In the genomic region with DNA sequence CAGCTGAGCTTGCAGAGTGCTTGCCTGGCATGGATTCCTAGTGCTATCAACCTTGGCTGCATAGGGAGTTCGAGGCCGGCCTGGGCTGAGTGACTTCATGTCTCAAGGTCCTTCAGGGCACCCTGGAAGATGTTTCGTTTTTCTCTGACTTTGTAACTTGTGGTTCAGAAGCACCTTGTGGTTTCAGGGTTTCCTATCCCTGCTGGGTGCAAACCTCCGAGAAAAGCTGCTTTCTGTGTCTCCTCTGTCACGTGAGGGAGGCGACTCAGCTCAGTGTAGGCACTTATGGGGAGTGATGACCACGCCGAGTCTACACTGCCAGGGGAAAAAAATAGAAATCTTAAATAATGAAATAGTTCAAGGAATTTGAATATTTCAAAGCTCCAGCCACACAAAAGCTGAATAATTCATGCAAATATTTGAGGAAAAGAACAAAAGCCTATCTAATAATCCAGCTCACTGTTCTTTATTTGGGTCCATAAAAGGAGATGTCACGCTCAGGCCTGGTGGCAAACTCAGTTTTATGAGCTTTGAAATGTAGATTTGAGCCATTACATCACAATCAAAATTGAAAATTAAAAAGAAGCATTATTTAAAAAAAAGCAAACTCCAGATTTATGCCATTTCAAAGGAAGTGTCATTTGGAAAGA, we compare ENCODE assay signal across 12 mouse cellular contexts. TPM values are rescaled to one million over a fixed set of nuclear protein-coding genes. Genes with fewer than 3 reads are reported as not detected.
DNase-seq lines count a peak whose midpoint lies in the region; ATAC-seq and TF ChIP-seq lines count a peak whose summit lies in the region.
"Had no signal": no experiment of that assay in that cellular context is flagged by ENCODE, and none has a peak within 500 bp of the region (broad histone marks: within the 10 kb centered on the region; RNA-seq: fewer than 3 reads in every experiment).

No protein-coding gene starts in this region.

- no peak overlapping the region for H3K4me3 ChIP-seq in forebrain, embryonic 16.5 days (replicated peaks; ENCODE audit: low read length)
- H3K4me3 ChIP-seq in forebrain, embryonic 10.5 days: no peak overlapping the region
- H3K4me3 ChIP-seq in midbrain, embryonic 14.5 days (replicated peaks; ENCODE audit: low read depth, low read length): no peak overlapping the region
- no peak overlapping the region for H3K4me3 ChIP-seq in midbrain, postnatal 0 days (ENCODE audit: low read depth, low read length)
- H3K4me3 ChIP-seq in neural tube, embryonic 15.5 days (replicated peaks): no peak overlapping the region
- H3K4me3 ChIP-seq: hindbrain, embryonic 13.5 days had no signal

- H3K27ac ChIP-seq in forebrain, embryonic 16.5 days (ENCODE audit: low read length): peak overlapping the region; percentile 78
- H3K27ac ChIP-seq in forebrain, embryonic 10.5 days: no peak overlapping the region
- 0 out of 2 replicates have a peak overlapping the region, but pooled peaks have one; percentile 8 for H3K27ac ChIP-seq in midbrain, embryonic 14.5 days (replicated peaks; ENCODE audit: low read depth, low read length)
- H3K27ac ChIP-seq in midbrain, postnatal 0 days (ENCODE audit: low read depth, low read length): no peak overlapping the region
- H3K27ac ChIP-seq in neural tube, embryonic 15.5 days (replicated peaks): no peak overlapping the region
- H3K27ac ChIP-seq: hindbrain, embryonic 13.5 days; macrophage had no signal

- ATAC-seq in forebrain, embryonic 16.5 days: peak; percentile 32
- ATAC-seq in midbrain, embryonic 14.5 days (ENCODE audit: low FRiP score, low TSS enrichment): no peak
- ATAC-seq in midbrain, postnatal 0 days (ENCODE audit: low FRiP score): no peak
- ATAC-seq in megakaryocyte progenitor cell, adult 5-6 weeks (replicated peaks; ENCODE audit: poor library complexity): peak; percentile 60
- no peak for ATAC-seq in neural tube, embryonic 15.5 days (ENCODE audit: low FRiP score)

- TF ChIP-seq CTCF in midbrain, postnatal 0 days (IDR thresholded peaks at IDR 0.05): no peak

- no peak overlapping the region for H3K9ac ChIP-seq in forebrain, embryonic 16.5 days (replicated peaks; ENCODE audit: low read depth, low read length)
- no peak overlapping the region for H3K9ac ChIP-seq in midbrain, embryonic 14.5 days (replicated peaks; ENCODE audit: low read length)
- no peak overlapping the region for H3K9ac ChIP-seq in midbrain, postnatal 0 days (replicated peaks; ENCODE audit: low read length, poor library complexity, severe bottlenecking)
- no peak overlapping the region for H3K9ac ChIP-seq in neural tube, embryonic 15.5 days (replicated peaks)
- H3K9ac ChIP-seq: hindbrain, embryonic 13.5 days had no signal

- H3K27me3 ChIP-seq in forebrain, embryonic 16.5 days (replicated peaks; ENCODE audit: control insufficient read depth, insufficient read depth, low read length): no peaks in the 10 kb centered on the region
- no peaks in the 10 kb centered on the region for H3K27me3 ChIP-seq in forebrain, embryonic 10.5 days (ENCODE audit: poor library complexity, severe bottlenecking)
- no peaks in the 10 kb centered on the region for H3K27me3 ChIP-seq in midbrain, embryonic 14.5 days (ENCODE audit: control insufficient read depth, insufficient read depth, low read length)
- H3K27me3 ChIP-seq in midbrain, postnatal 0 days (ENCODE audit: insufficient read depth, low read length): no peaks in the 10 kb centered on the region
- H3K27me3 ChIP-seq in neural tube, embryonic 15.5 days (replicated peaks): no peaks in the 10 kb centered on the region
- H3K27me3 ChIP-seq: hindbrain, embryonic 13.5 days had no signal

- WGBS in forebrain, embryonic 16.5 days: 69% methylated on average over 9 of the region's 9 CpGs
- WGBS in forebrain, embryonic 10.5 days: 87% methylated on average over 9 of the region's 9 CpGs
- WGBS in midbrain, embryonic 14.5 days: 46% methylated on average over 9 of the region's 9 CpGs
- 45% methylated on average over 9 of the region's 9 CpGs for WGBS in midbrain, postnatal 0 days
- 77% methylated on average over 9 of the region's 9 CpGs for whole genome bisulfite sequencing in neural tube, embryonic 15.5 days

- H3K4me1 ChIP-seq in forebrain, embryonic 16.5 days (replicated peaks; ENCODE audit: control insufficient read depth, insufficient read depth, low read length): peaks cover 15% of the 10 kb centered on the region
- H3K4me1 ChIP-seq in forebrain, embryonic 10.5 days: no peaks in the 10 kb centered on the region
- peaks cover 6% of the 10 kb centered on the region; the same call in 1 of the 2 replicates for H3K4me1 ChIP-seq in midbrain, embryonic 14.5 days (ENCODE audit: control insufficient read depth, insufficient read depth, low read length)
- H3K4me1 ChIP-seq in midbrain, postnatal 0 days (ENCODE audit: insufficient read depth, low read length): no peaks in the 10 kb centered on the region
- H3K4me1 ChIP-seq in neural tube, embryonic 15.5 days: no peaks in the 10 kb centered on the region
- H3K4me1 ChIP-seq: hindbrain, embryonic 13.5 days had no signal

- H3K9me3 ChIP-seq in forebrain, embryonic 16.5 days (ENCODE audit: control insufficient read depth, low read length): no peaks in the 10 kb centered on the region
- no peaks in the 10 kb centered on the region for H3K9me3 ChIP-seq in forebrain, embryonic 10.5 days
- no peaks in the 10 kb centered on the region for H3K9me3 ChIP-seq in midbrain, embryonic 14.5 days (ENCODE audit: control insufficient read depth, low read length)
- H3K9me3 ChIP-seq in midbrain, postnatal 0 days (ENCODE audit: low read length): no peaks in the 10 kb centered on the region
- H3K9me3 ChIP-seq in neural tube, embryonic 15.5 days (replicated peaks): no peaks in the 10 kb centered on the region
- H3K9me3 ChIP-seq: hindbrain, embryonic 13.5 days had no signal

- H3K4me2 ChIP-seq in forebrain, embryonic 16.5 days (ENCODE audit: low read length): no peak overlapping the region
- 0 out of 2 replicates have a peak overlapping the region, but pooled peaks have one; percentile 12 for H3K4me2 ChIP-seq in midbrain, embryonic 14.5 days (ENCODE audit: low read length)
- no peak overlapping the region for H3K4me2 ChIP-seq in midbrain, postnatal 0 days (ENCODE audit: low read depth, low read length, poor library complexity, severe bottlenecking)
- no peak overlapping the region for H3K4me2 ChIP-seq in neural tube, embryonic 15.5 days
- H3K4me2 ChIP-seq: hindbrain, embryonic 13.5 days had no signal

- DNase-seq in forebrain, embryonic 10.5 days (ENCODE audit: extremely low spot score, low spot score): no peak
- peak; percentile 35 for DNase-seq in midbrain, embryonic 14.5 days
- DNase-seq in midbrain, postnatal 0 days (ENCODE audit: low spot score): no peak
- no peak for DNase-seq in frontal cortex, postnatal 25 days (ENCODE audit: low spot score in 2 of 2)
- DNase-seq in right cerebral cortex, postnatal 4 days: no peak
- DNase-seq: kidney, postnatal 36 days; left cerebral cortex, postnatal 4 days had no signal

- H3K36me3 ChIP-seq in forebrain, embryonic 16.5 days (ENCODE audit: control insufficient read depth, insufficient read depth): no peaks in the 10 kb centered on the region
- no peaks in the 10 kb centered on the region for H3K36me3 ChIP-seq in forebrain, embryonic 10.5 days (replicated peaks)
- no peaks in the 10 kb centered on the region for H3K36me3 ChIP-seq in midbrain, embryonic 14.5 days (ENCODE audit: control insufficient read depth, insufficient read depth, low read length)
- H3K36me3 ChIP-seq in midbrain, postnatal 0 days (ENCODE audit: insufficient read depth, low read length): no peaks in the 10 kb centered on the region
- no peaks in the 10 kb centered on the region for H3K36me3 ChIP-seq in neural tube, embryonic 15.5 days
- H3K36me3 ChIP-seq: hindbrain, embryonic 13.5 days had no signal

RNA-seq across cellular contexts. Expression of a gene that starts 34.2 kb away (rescaled TPM):
- polyA plus RNA-seq in forebrain, embryonic 16.5 days (2015; fragmentation: Nextera tagmentation; extraction: Ambion mirVana): 28.8 and 33.2 TPM in 2 replicates
- polyA plus RNA-seq in forebrain, embryonic 10.5 days (2016; fragmentation: Nextera tagmentation; extraction: Ambion mirVana): 13.9 and 15.9 TPM in 2 replicates
- polyA plus RNA-seq in midbrain, embryonic 14.5 days (2014; fragmentation: Nextera tagmentation; extraction: Ambion mirVana): 32.1 and 39.7 TPM in 2 replicates
- 60.9 and 64.5 TPM in 2 replicates for total RNA-seq in midbrain, postnatal 0 days (2014; rRNA removed)
- 16.9 and 17.3 TPM in 2 replicates for polyA plus RNA-seq in midbrain, postnatal 0 days (2015; fragmentation: Nextera tagmentation; extraction: Ambion mirVana)
- total RNA-seq in megakaryocyte progenitor cell, adult 5-6 weeks (2015): 8.4 and 10.0 TPM in 2 replicates
- total RNA-seq in megakaryocyte progenitor cell, adult 5-6 weeks (2017): 8.0 and 8.7 TPM in 2 replicates
- polyA plus RNA-seq in neural tube, embryonic 15.5 days (2015; fragmentation: Nextera tagmentation; extraction: Ambion mirVana): 22.0 and 22.3 TPM in 2 replicates

Comparison
In these comparisons a context has a peak if more than half of its experiments do, and no peak if none do; other contexts are left out.
1. H3K27ac ChIP-seq: peak in forebrain, embryonic 16.5 days (single experiment) and midbrain, embryonic 14.5 days (single experiment); none in forebrain, embryonic 10.5 days (single experiment), midbrain, postnatal 0 days (single experiment) and neural tube, embryonic 15.5 days (single experiment).
2. ATAC-seq: peak in forebrain, embryonic 16.5 days (single experiment) and megakaryocyte progenitor cell, adult 5-6 weeks (single experiment); none in midbrain, embryonic 14.5 days (single experiment), midbrain, postnatal 0 days (single experiment) and neural tube, embryonic 15.5 days (single experiment).